Mouse (Mus musculus) forebrain, postnatal 0 days (tissue): ENCODE measurements around the gene Lpin2. TPM values are rescaled to one million over a fixed set of nuclear protein-coding genes. Genes with fewer than 3 reads are reported as not detected.

Experiments
- ATAC-seq: fragments of 200-750 bp; cut with Nextera tagmentation; 2 replicates; pipeline ENCODE4 v1.8.0; 2017; ENCODE audit warnings: mild to moderate bottlenecking, moderate library complexity
- DNase-seq: peaks from one replicate; pipeline ENCODE4 v3.0.0-alpha.2; 2015
- H3K27ac ChIP-seq: fragments of 300-500 bp; sonication (generic); 2 replicates; pipeline ENCODE4 v1.5.1; 2014; ENCODE audit warnings: low read depth, mild to moderate bottlenecking, antibody characterized with exemption, low read length, moderate library complexity, mixed read lengths
- H3K27me3 ChIP-seq: fragments of 300-500 bp; sonication (generic); 2 replicates; pipeline ENCODE4 v1.6.1; 2014; ENCODE audit warnings: mild to moderate bottlenecking, low read length, mixed read lengths; ENCODE audit not compliant: insufficient read depth
- H3K36me3 ChIP-seq: fragments of 300-500 bp; sonication (generic); 2 replicates; pipeline ENCODE4 v1.6.1; 2014; ENCODE audit warnings: mild to moderate bottlenecking, moderate library complexity; ENCODE audit not compliant: insufficient read depth
- H3K4me1 ChIP-seq: fragments of 300-500 bp; sonication (generic); 2 replicates; pipeline ENCODE4 v1.6.1; 2014; ENCODE audit warnings: antibody characterized with exemption; ENCODE audit not compliant: insufficient read depth
- H3K4me2 ChIP-seq: fragments of 300-500 bp; sonication (generic); 2 replicates; pipeline ENCODE4 v1.6.1; 2014; ENCODE audit warnings: low read depth, mild to moderate bottlenecking, moderate library complexity
- H3K4me3 ChIP-seq: fragments of 300-500 bp; sonication (generic); 2 replicates; pipeline ENCODE4 v1.5.1; 2014; ENCODE audit warnings: low read depth, low read length, mixed read lengths
- H3K9ac ChIP-seq: fragments of 300-500 bp; sonication (generic); 2 replicates; pipeline ENCODE4 v1.6.1; 2014; ENCODE audit warnings: mild to moderate bottlenecking
- H3K9me3 ChIP-seq: fragments of 300-500 bp; sonication (generic); 2 replicates; pipeline ENCODE4 v1.6.1; 2016; ENCODE audit warnings: low read length
- CTCF ChIP-seq: sonication (generic); IDR thresholded peaks from 2 replicates; pipeline ENCODE4 v1.5.1; 2016; ENCODE audit warnings: antibody characterized with exemption, control low read depth, low read depth
- WGBS: fragments of 180-500 bp; shearing (Covaris S2); extraction: QIAGEN DNeasy Blood & Tissue Kit; methylation state at CpG from one replicate; pipeline ENCODE4 v1.1.7; 2014; 5-methylcytosine and 5-hydroxymethylcytosine counted together
- polyA plus RNA-seq: library from polyadenylated mRNA; unstranded; fragments of >200 nt; fragmentation: Nextera tagmentation; extraction: Ambion mirVana; gene quantifications from 2 replicates; pipeline ENCODE4 v1.2.1, GENCODE M21; 2015
- total RNA-seq: library from RNA; depleted of rRNA; stranded (reverse); fragments of >200 nt; gene quantifications from 2 replicates; pipeline ENCODE4 v1.2.3, GENCODE M21; 2014

Lpin2 gene
- total and polyA plus RNA-seq, 2 experiments from 2014 or later: 32.5 to 58.6 TPM

DNA sequence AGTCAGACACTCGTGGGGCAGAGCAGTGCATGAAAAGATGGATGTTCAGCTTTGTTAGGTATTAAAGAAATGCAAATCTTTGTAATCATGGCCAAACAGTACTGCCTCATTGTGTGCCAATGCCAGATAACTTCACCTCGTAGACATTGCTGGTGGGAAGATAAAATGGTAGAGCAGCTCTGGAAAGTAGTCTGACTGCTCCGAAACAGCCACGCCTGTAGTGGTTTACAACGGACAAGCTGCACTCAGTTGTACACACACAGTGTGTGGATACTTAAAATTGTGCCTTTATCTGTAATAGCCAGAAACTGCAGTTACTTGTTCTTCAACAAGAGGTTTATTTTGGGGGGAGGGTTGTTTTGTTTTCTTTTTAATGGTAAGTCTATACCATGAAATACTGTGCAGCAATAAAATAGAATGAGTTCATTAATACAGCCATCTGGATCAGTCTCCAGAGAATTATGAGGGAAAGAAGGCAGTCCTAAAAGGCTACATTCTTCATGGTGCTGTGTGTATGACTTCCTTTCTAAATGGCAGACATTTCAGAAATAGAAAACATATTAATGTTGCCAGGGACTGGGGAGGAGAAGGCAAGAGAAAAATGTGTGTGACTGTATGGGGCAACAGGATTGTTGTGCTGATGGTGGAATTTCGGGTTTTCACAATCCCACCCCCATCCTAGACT lies 29.7 kb downstream of the Lpin2 start:
- no peaks in the 10 kb centered on the region for H3K9me3 ChIP-seq
- H3K27me3 ChIP-seq: no peaks in the 10 kb centered on the region
- 71% methylated on average over 6 of the region's 6 CpGs for WGBS
- ATAC-seq: no peak
- H3K27ac ChIP-seq: no peak overlapping the region
- no peak for TF ChIP-seq CTCF
- no peak overlapping the region for H3K9ac ChIP-seq
- no peaks in the 10 kb centered on the region for H3K36me3 ChIP-seq
- DNase-seq: no peak
- no peak overlapping the region for H3K4me2 ChIP-seq
- no peaks in the 10 kb centered on the region for H3K4me1 ChIP-seq
- no peak overlapping the region for H3K4me3 ChIP-seq

DNA sequence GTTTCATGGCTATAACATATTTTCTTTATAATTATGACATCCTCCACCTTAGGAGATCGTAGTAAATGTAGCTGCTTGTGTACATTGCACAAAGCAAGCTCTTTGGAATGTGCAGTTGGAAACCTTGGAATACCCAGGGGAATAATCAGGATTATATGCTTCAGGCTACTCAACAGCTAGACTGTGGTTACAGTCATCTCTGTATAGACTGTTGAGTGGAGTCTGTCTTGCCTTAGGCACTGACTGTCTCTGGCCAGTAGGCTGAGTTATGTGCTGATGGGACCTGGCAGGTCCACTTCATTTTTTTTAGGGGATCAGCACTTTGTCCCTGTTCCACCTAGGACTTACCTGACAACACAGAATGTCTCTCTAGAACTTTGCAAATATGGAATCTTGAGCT lies 31.3 kb downstream of the Lpin2 start:
- Histone ChIP-seq H3K9me3 (no peaks in the 10 kb centered on the region), H3K4me3 (no peak overlapping the region), H3K27me3 (no peaks in the 10 kb centered on the region), H3K4me1 (no peaks in the 10 kb centered on the region), H3K9ac (no peak overlapping the region), H3K27ac (no peak overlapping the region), H3K4me2 (no peak overlapping the region), H3K36me3 (no peaks in the 10 kb centered on the region)
- ATAC-seq (no peak), DNase-seq (no peak)
- TF ChIP-seq CTCF: no peak
- WGBS: 88% methylated on average over 1 of the region's 1 CpGs

DNA sequence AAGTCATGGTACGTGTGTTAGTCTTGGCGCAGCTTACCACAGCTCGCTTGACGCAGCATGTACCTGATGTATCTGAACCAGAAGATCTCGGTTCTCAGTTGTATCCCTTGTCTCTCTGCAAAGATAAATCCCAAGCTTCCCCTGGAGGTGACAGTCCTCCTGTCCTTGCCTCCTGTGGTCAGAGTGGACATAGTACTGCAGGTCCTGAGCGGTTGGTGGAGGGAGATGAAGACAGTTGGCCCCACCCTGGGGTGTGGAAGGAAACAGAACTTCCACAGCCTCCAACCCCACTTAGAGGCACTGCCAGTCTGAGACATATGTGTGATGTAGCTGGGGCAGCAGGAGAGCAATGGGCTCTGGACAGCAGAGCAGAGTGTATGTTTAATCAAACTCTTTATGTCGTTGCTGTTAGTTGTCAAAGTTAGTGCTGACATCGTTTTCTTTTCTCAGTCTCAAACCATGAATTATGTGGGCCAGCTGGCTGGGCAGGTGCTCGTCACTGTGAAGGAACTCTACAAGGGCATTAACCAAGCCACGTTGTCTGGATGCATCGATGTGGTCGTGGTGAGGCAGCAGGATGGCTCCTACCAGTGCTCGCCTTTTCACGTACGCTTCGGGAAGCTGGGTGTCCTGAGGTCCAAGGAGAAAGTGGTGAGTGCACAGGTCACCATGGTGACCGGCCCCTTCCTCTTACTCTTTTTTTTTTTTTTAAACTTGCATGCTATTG lies 32.3 kb downstream of the Lpin2 start:
- DNase-seq: no peak
- Histone ChIP-seq H3K9ac (no peak overlapping the region), H3K27ac (no peak overlapping the region), H3K9me3 (no peaks in the 10 kb centered on the region), H3K27me3 (no peaks in the 10 kb centered on the region), H3K4me3 (no peak overlapping the region), H3K4me2 (no peak overlapping the region), H3K4me1 (no peaks in the 10 kb centered on the region), H3K36me3 (no peaks in the 10 kb centered on the region)
- WGBS: 84% methylated on average over 17 of the region's 17 CpGs
- TF ChIP-seq CTCF: no peak
- no peak for ATAC-seq

GRCm38 (mm10) chr17:71215241-71215839 lies 33.0 kb downstream of the Lpin2 start:
- no peak for DNase-seq
- Histone ChIP-seq H3K27me3 (no peaks in the 10 kb centered on the region), H3K36me3 (no peaks in the 10 kb centered on the region), H3K9ac (no peak overlapping the region), H3K4me2 (no peak overlapping the region), H3K9me3 (no peaks in the 10 kb centered on the region), H3K27ac (no peak overlapping the region), H3K4me1 (no peaks in the 10 kb centered on the region), H3K4me3 (no peak overlapping the region)
- WGBS: 75% methylated on average over 2 of the region's 2 CpGs
- no peak for TF ChIP-seq CTCF
- ATAC-seq: no peak

GRCm38 (mm10) chr17:71216263-71216662 lies 33.9 kb downstream of the Lpin2 start:
- ATAC-seq: no peak
- no peaks in the 10 kb centered on the region for H3K36me3 ChIP-seq
- no peaks in the 10 kb centered on the region for H3K9me3 ChIP-seq
- H3K27me3 ChIP-seq: no peaks in the 10 kb centered on the region
- H3K9ac ChIP-seq: no peak overlapping the region
- H3K4me3 ChIP-seq: no peak overlapping the region
- no peak for TF ChIP-seq CTCF
- no peak overlapping the region for H3K4me2 ChIP-seq
- DNase-seq: no peak
- no peaks in the 10 kb centered on the region for H3K4me1 ChIP-seq
- no peak overlapping the region for H3K27ac ChIP-seq
- WGBS: 91% methylated on average over 2 of the region's 2 CpGs

DNA sequence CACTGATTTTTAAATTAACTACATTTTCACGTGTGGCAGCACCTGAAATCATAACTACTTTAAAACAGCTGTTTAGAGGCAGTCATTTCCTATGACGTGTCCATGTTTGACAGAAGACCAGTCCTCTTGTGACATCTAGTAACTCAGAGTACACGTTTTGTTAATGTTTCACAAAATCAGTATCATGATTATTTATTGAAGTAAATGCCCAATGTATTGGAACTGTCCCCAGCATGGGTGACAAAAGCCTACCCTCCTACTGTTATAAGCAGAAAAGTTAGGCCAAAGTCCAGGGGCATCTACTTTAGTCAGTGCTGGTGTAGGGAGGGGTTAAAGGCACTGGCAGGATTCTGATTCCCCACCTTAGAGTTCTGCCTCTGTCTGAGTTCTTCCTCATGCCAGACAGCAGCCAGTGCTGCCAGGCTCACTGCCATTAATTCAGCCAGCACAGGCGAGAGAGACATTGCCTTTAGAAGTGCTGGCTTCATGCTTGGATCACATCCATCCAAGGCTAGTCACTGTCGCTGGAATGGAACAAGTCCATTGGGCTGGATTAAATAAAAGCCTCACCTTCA lies 34.8 kb downstream of the Lpin2 start:
- Histone ChIP-seq H3K27me3 (no peaks in the 10 kb centered on the region), H3K27ac (no peak overlapping the region), H3K4me3 (no peak overlapping the region), H3K9me3 (no peaks in the 10 kb centered on the region), H3K9ac (no peak overlapping the region), H3K36me3 (no peaks in the 10 kb centered on the region), H3K4me2 (no peak overlapping the region), H3K4me1 (no peaks in the 10 kb centered on the region)
- no peak for ATAC-seq
- 82% methylated on average over 5 of the region's 5 CpGs for WGBS
- TF ChIP-seq CTCF: no peak
- DNase-seq: no peak

DNA sequence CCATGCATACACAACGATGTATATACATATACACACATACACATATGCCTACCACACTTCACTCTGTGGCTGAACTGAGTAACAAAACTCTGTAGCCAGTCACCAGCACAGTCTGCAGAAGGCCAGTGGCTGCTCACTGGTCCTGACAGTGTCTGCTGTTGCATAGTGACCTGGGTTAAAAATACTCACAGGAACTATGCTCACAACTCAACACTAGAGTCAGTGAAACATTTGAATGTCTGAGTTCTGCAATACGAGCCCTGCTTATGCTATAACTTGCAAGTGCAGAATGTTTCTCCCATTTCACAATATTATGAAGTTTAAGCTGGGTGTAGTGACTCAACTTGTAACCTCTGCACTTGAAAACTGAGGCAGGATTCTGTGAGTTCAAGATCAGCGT lies 39.0 kb downstream of the Lpin2 start:
- DNase-seq: no peak
- no peak overlapping the region for H3K9ac ChIP-seq
- H3K36me3 ChIP-seq: 0 out of 2 replicates have a peak, but pooled peaks cover 6% of the 10 kb centered on the region
- TF ChIP-seq CTCF: no peak
- ATAC-seq: no peak
- H3K27me3 ChIP-seq: no peaks in the 10 kb centered on the region
- no peak overlapping the region for H3K4me2 ChIP-seq
- H3K4me3 ChIP-seq: no peak overlapping the region
- no peak overlapping the region for H3K27ac ChIP-seq
- H3K9me3 ChIP-seq: no peaks in the 10 kb centered on the region
- WGBS: 94% methylated on average over 3 of the region's 3 CpGs
- H3K4me1 ChIP-seq: no peaks in the 10 kb centered on the region
